Mouse (Mus musculus): ENCODE data around the gene Olfr1302. TPM values are rescaled to one million over a fixed set of nuclear protein-coding genes. Genes with fewer than 3 reads are reported as not detected.

Gene Olfr1302
- not detected for total RNA-seq (2018; cell fraction: chromatin; rRNA removed)
- total RNA-seq (2018; cell fraction: cytosol; rRNA removed): not detected
- total RNA-seq (2018; cell fraction: nucleus; rRNA removed): not detected
- not detected in 3 replicates for polyA plus RNA-seq (2018)

- no peaks in the 10 kb centered on the region for H3K36me3 ChIP-seq (ENCODE audit: inconsistent target)
- 78% methylated on average over 2 of the region's 2 CpGs for WGBS (ENCODE audit: missing documents)
- no peaks in the 10 kb centered on the region for H3K79me2 ChIP-seq (ENCODE audit: inconsistent target)
- no peak within 1 kb of the TSS for H3K4me3 ChIP-seq (ENCODE audit: inconsistent target)
- no peak within 1 kb of the TSS for H3K27ac ChIP-seq
These were observed at the start of gene Olfr1302 for GRCm38 (mm10) chr2:111777129-111777528. Gene Olfr1302 (plus strand): TSS chr2:111777429.

GRCm38 (mm10) chr2:111750706-111751105 is 26.5 kb upstream of the Olfr1302 start, which contains the start of gene Olfr1301:
Gene Olfr1301 (plus strand): TSS chr2:111751006.
- Histone ChIP-seq H3K36me3 (ENCODE audit: inconsistent target) (no peaks in the 10 kb centered on the region), H3K4me3 (ENCODE audit: inconsistent target) (no peak within 1 kb of the TSS), H3K79me2 (ENCODE audit: inconsistent target) (no peaks in the 10 kb centered on the region), H3K27ac (no peak within 1 kb of the TSS)
- 85% methylated on average over 3 of the region's 3 CpGs for WGBS (ENCODE audit: missing documents)

- Histone ChIP-seq H3K79me2 (ENCODE audit: inconsistent target) (no peaks in the 10 kb centered on the region), H3K36me3 (ENCODE audit: inconsistent target) (no peaks in the 10 kb centered on the region), H3K27ac (no peak overlapping the region), H3K4me3 (ENCODE audit: inconsistent target) (no peak overlapping the region)
These were observed 35.7 kb downstream of the Olfr1302 start for GRCm38 (mm10) chr2:111812936-111813335.

- 96% methylated on average over 2 of the region's 2 CpGs for WGBS (ENCODE audit: missing documents)
- Histone ChIP-seq H3K4me3 (ENCODE audit: inconsistent target) (no peak within 1 kb of the TSS), H3K36me3 (ENCODE audit: inconsistent target) (no peaks in the 10 kb centered on the region), H3K27ac (no peak within 1 kb of the TSS), H3K79me2 (ENCODE audit: inconsistent target) (no peaks in the 10 kb centered on the region)
These were observed 43.0 kb downstream of the Olfr1302 start, which contains the start of gene Olfr1303 for GRCm38 (mm10) chr2:111820240-111820639. Gene Olfr1303 (minus strand): TSS chr2:111820340.

Other genes starting within 250 kb of the Olfr1302 start
- gene Olfr1294, start 237.1 kb upstream of the Olfr1302 start, polyA plus RNA-seq (2018): not detected in 3 replicates
- not detected in 3 replicates for gene Olfr1295, start 207.7 kb upstream of the Olfr1302 start, polyA plus RNA-seq (2018)
- not detected in 3 replicates for gene Olfr1297, start 150.9 kb upstream of the Olfr1302 start, polyA plus RNA-seq (2018)
- not detected in 3 replicates for gene Olfr1298, start 128.2 kb upstream of the Olfr1302 start, polyA plus RNA-seq (2018)
- not detected in 3 replicates for gene Olfr1299, start 116.0 kb upstream of the Olfr1302 start, polyA plus RNA-seq (2018)
- not detected in 3 replicates for gene Olfr1301, start 26.4 kb upstream of the Olfr1302 start, polyA plus RNA-seq (2018)
- not detected in 3 replicates for gene Olfr1303, start 42.9 kb downstream of the Olfr1302 start, polyA plus RNA-seq (2018)
- not detected in 3 replicates for gene Olfr1305, start 99.7 kb downstream of the Olfr1302 start, polyA plus RNA-seq (2018)
- not detected in 3 replicates for gene Olfr1306, start 138.8 kb downstream of the Olfr1302 start, polyA plus RNA-seq (2018)
- gene Olfr1307, start 172.0 kb downstream of the Olfr1302 start, polyA plus RNA-seq (2018): not detected in 3 replicates
- not detected in 3 replicates for gene Olfr1308, start 187.5 kb downstream of the Olfr1302 start, polyA plus RNA-seq (2018)
- not detected in 3 replicates for gene Olfr1309, start 212.9 kb downstream of the Olfr1302 start, polyA plus RNA-seq (2018)
- gene Olfr1310, start 235.3 kb downstream of the Olfr1302 start, polyA plus RNA-seq (2018): not detected in 3 replicates
- gene Olfr1311, start 247.0 kb downstream of the Olfr1302 start, polyA plus RNA-seq (2018): not detected in 3 replicates

Data from macrophage (primary cell).